Mouse (Mus musculus) ES-Bruce4 (cell line): ENCODE results near the gene Cwc22.

ENCODE experiments used
- CTCF ChIP-seq: IDR thresholded peaks from one replicate; pipeline ENCODE4 v1.8.1; 2011; ENCODE audit warnings: low read depth, low read length
- EP300 ChIP-seq: IDR thresholded peaks from 2 replicates; pipeline ENCODE4 v1.6.1; 2011; ENCODE audit warnings: low read depth, low read length; ENCODE audit not compliant: insufficient read depth

- TF ChIP-seq CTCF (no peak), EP300 (no peak)
These were observed 71.5 kb downstream of the Cwc22 start for GRCm38 (mm10) chr2:77874678-77875077.
